Mouse (Mus musculus): ENCODE data around the gene Mapk3. TPM values are rescaled to one million over a fixed set of nuclear protein-coding genes. Genes with fewer than 3 reads are reported as not detected.
A peak's percentile ranks its signal among the peaks of the same experiment; 100 is the strongest.

Gene Mapk3
- polyA plus RNA-seq (2012; rRNA removed): 337 and 349 TPM in 2 replicates

DNA sequence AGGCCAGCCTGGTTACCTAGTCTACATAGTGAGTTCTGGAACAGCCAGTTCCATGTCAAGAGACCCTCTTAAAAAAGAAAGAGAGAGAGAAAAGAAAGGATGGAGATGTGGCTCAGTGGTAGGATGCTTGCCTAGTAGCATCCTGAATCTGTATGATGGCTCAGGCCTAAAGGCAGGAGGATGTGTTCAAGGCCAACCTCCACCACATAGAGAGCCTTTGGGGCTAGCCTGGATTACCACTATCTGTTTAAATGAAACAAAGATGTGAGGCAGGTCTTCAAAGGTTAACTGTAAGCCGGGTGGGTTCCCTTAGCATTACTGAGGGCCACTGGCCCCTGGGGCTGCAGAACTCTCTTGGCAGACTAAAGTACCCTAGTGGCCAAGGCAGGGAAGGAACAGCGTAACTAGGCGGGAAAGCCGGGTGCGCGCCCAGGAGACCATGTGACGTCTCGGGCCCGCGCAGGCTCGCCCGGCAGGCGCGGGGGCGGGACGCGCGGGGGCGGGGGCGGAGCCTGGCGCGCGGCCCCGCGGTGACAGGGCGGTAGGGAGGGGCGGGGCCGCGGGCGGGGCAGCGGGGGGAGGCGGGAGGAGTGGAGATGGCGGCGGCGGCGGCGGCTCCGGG, at the start of gene Mapk3:
Gene Mapk3, plus strand, starts transcription at position 552 of the 622 bp plus-strand sequence.
- Histone ChIP-seq H3K4me3 (ENCODE audit: control insufficient read depth, low read depth, low read length) (peak within 1 kb of the TSS; percentile 94), H3K36me3 (ENCODE audit: control insufficient read depth, insufficient read depth, low read length) (no peaks in the 10 kb centered on the region; the same call in 1 of the 2 replicates), H3K27ac (ENCODE audit: control insufficient read depth, insufficient read depth, low read depth, low read length) (peak within 1 kb of the TSS; percentile 87), H3K27me3 (ENCODE audit: control insufficient read depth, insufficient read depth, low read length) (no peaks in the 10 kb centered on the region), H3K4me1 (ENCODE audit: control insufficient read depth, insufficient read depth, low read length) (peaks cover 10% of the 10 kb centered on the region)
- TF ChIP-seq CTCF (IDR thresholded peaks at IDR 0.05; ENCODE audit: control insufficient read depth, insufficient read depth, insufficient replicate concordance, low read depth, low read length): peak; percentile 53; the same call in 1 of the 2 replicates
- TF ChIP-seq POLR2A (IDR thresholded peaks at IDR 0.05; ENCODE audit: control insufficient read depth, low read depth, low read length): no peak

DNA sequence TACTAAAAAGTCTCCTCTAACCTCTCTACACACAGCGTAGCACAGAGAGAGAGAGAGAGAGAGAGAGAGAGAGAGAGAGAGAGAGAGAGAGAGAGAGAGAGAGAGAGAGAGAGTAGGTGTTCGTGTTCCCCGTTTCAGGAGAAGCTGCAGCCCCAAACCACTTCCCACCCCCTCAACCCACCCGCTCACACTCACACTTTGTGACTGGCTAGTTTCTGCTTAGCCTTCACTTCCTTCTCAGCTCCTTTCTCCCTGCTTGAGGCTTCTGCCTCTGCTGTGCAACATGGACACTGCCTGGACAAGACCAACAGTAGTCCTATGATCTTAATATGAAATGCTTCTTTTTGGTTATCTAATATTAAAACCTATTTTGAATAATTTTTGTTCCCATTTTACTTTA, 49.1 kb upstream of the Mapk3 start:
- H3K4me1 ChIP-seq (ENCODE audit: control insufficient read depth, insufficient read depth, low read length): no peaks in the 10 kb centered on the region
- H3K4me3 ChIP-seq (ENCODE audit: control insufficient read depth, low read depth, low read length): no peak overlapping the region
- H3K27me3 ChIP-seq (ENCODE audit: control insufficient read depth, insufficient read depth, low read length): no peaks in the 10 kb centered on the region
- no peaks in the 10 kb centered on the region for H3K36me3 ChIP-seq (ENCODE audit: control insufficient read depth, insufficient read depth, low read length)
- no peak overlapping the region for H3K27ac ChIP-seq (ENCODE audit: control insufficient read depth, insufficient read depth, low read depth, low read length)
- TF ChIP-seq POLR2A (IDR thresholded peaks at IDR 0.05; ENCODE audit: control insufficient read depth, low read depth, low read length) (no peak), CTCF (IDR thresholded peaks at IDR 0.05; ENCODE audit: control insufficient read depth, insufficient read depth, insufficient replicate concordance, low read depth, low read length) (no peak)

DNA sequence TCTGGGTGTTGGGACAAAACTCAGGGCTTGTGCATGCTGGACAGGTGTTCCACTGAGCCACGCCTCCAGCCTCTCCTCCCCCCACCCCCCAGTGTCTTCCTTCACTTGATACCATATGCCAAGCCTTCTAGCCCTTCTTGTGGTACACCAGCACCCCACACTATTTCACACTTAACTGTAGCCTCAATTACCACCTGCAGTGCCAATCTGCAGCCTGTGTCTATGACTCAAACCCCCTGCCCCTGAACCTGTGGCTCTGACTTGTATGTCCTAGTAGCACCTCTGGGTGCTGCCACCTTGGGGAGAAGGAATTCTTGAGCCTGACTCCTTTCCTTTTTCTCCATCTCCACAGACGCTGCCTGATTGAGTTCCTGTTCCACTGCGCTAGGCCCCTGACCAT, 47.5 kb upstream of the Mapk3 start:
- Histone ChIP-seq H3K36me3 (ENCODE audit: control insufficient read depth, insufficient read depth, low read length) (no peaks in the 10 kb centered on the region), H3K4me3 (ENCODE audit: control insufficient read depth, low read depth, low read length) (no peak overlapping the region), H3K27me3 (ENCODE audit: control insufficient read depth, insufficient read depth, low read length) (no peaks in the 10 kb centered on the region), H3K4me1 (ENCODE audit: control insufficient read depth, insufficient read depth, low read length) (no peaks in the 10 kb centered on the region), H3K27ac (ENCODE audit: control insufficient read depth, insufficient read depth, low read depth, low read length) (no peak overlapping the region)
- TF ChIP-seq CTCF (IDR thresholded peaks at IDR 0.05; ENCODE audit: control insufficient read depth, insufficient read depth, insufficient replicate concordance, low read depth, low read length): no peak
- TF ChIP-seq POLR2A (IDR thresholded peaks at IDR 0.05; ENCODE audit: control insufficient read depth, low read depth, low read length): no peak

GRCm38 (mm10) chr7:126715679-126716078, 43.7 kb upstream of the Mapk3 start:
- no peaks in the 10 kb centered on the region for H3K4me1 ChIP-seq (ENCODE audit: control insufficient read depth, insufficient read depth, low read length)
- TF ChIP-seq POLR2A (IDR thresholded peaks at IDR 0.05; ENCODE audit: control insufficient read depth, low read depth, low read length) (no peak), CTCF (IDR thresholded peaks at IDR 0.05; ENCODE audit: control insufficient read depth, insufficient read depth, insufficient replicate concordance, low read depth, low read length) (no peak)
- no peaks in the 10 kb centered on the region for H3K36me3 ChIP-seq (ENCODE audit: control insufficient read depth, insufficient read depth, low read length)
- no peak overlapping the region for H3K27ac ChIP-seq (ENCODE audit: control insufficient read depth, insufficient read depth, low read depth, low read length)
- no peaks in the 10 kb centered on the region for H3K27me3 ChIP-seq (ENCODE audit: control insufficient read depth, insufficient read depth, low read length)
- H3K4me3 ChIP-seq (ENCODE audit: control insufficient read depth, low read depth, low read length): no peak overlapping the region

DNA sequence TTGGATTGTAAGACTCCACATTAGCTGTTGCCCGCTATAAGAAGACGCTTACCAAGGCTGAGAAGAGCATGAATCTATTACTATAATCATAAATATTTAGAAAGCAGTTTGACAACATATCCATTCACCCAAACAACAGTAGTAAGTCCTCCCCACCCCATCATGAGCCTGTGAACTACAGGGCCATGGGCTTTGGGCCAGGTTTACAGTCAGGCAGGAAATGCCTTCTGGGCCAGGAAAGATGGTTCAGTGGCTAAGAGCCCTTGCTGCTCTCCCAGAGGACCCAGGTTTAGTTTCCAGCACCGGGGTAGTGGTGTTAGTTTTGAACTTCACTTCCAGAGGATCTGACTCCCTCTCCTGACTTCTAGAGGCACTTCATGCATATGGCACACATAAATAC, 41.8 kb upstream of the Mapk3 start:
- no peaks in the 10 kb centered on the region for H3K27me3 ChIP-seq (ENCODE audit: control insufficient read depth, insufficient read depth, low read length)
- H3K4me1 ChIP-seq (ENCODE audit: control insufficient read depth, insufficient read depth, low read length): no peaks in the 10 kb centered on the region
- TF ChIP-seq CTCF (IDR thresholded peaks at IDR 0.05; ENCODE audit: control insufficient read depth, insufficient read depth, insufficient replicate concordance, low read depth, low read length) (no peak), POLR2A (IDR thresholded peaks at IDR 0.05; ENCODE audit: control insufficient read depth, low read depth, low read length) (no peak)
- H3K27ac ChIP-seq (ENCODE audit: control insufficient read depth, insufficient read depth, low read depth, low read length): no peak overlapping the region
- H3K4me3 ChIP-seq (ENCODE audit: control insufficient read depth, low read depth, low read length): no peak overlapping the region
- H3K36me3 ChIP-seq (ENCODE audit: control insufficient read depth, insufficient read depth, low read length): no peaks in the 10 kb centered on the region

DNA sequence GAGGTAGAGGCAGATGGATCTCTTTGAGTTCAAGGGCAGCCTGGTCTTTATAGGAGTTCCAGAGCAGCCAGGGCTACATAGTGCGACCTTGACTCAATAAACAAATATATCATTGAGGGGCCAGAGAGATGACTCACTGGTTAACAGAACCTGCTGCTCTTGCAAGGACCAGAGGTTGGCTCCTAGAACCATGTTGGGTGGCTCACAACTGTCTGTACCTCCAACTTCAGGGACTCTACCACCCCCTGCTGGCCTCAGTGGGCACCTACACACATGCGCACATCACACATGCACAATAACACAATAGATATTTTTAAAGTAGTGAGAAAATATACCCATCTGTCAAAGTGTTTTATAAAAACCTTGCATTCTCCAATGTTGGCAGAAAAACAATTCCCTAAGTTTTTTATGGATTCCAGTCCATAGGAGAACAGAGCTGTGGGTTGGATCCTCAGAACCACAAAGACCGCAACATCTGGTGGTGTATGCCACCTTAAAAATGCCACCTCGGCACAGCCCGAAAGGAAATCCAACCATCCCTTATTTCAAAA, 40.5 kb upstream of the Mapk3 start:
- Histone ChIP-seq H3K4me1 (ENCODE audit: control insufficient read depth, insufficient read depth, low read length) (no peaks in the 10 kb centered on the region), H3K27me3 (ENCODE audit: control insufficient read depth, insufficient read depth, low read length) (no peaks in the 10 kb centered on the region), H3K27ac (ENCODE audit: control insufficient read depth, insufficient read depth, low read depth, low read length) (no peak overlapping the region), H3K36me3 (ENCODE audit: control insufficient read depth, insufficient read depth, low read length) (no peaks in the 10 kb centered on the region), H3K4me3 (ENCODE audit: control insufficient read depth, low read depth, low read length) (no peak overlapping the region)
- no peak for TF ChIP-seq POLR2A (IDR thresholded peaks at IDR 0.05; ENCODE audit: control insufficient read depth, low read depth, low read length)
- peak; percentile 63; the same call in 1 of the 2 replicates for TF ChIP-seq CTCF (IDR thresholded peaks at IDR 0.05; ENCODE audit: control insufficient read depth, insufficient read depth, insufficient replicate concordance, low read depth, low read length)

DNA sequence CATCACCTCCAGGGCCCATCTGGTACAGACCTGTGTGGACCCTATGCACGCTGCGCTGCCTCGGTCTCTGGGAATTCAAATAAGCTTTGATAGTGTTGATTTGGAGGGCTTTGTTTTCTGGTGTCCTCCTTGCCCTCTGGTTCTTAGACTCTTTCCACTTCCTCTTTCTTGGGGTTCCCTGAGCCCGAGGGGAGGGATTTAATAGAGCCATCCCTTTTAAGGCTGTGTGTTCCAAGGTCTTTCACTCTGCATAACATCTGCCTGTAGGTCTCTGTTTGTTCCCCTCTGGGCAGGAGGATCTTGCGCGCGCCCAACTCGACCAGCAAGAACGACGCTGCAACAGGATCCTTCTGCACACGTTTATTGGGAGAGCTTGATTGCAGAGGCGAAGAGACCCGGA, 37.8 kb upstream of the Mapk3 start:
- no peak overlapping the region for H3K4me3 ChIP-seq (ENCODE audit: control insufficient read depth, low read depth, low read length)
- no peaks in the 10 kb centered on the region for H3K27me3 ChIP-seq (ENCODE audit: control insufficient read depth, insufficient read depth, low read length)
- H3K4me1 ChIP-seq (ENCODE audit: control insufficient read depth, insufficient read depth, low read length): no peaks in the 10 kb centered on the region
- TF ChIP-seq POLR2A (IDR thresholded peaks at IDR 0.05; ENCODE audit: control insufficient read depth, low read depth, low read length) (no peak), CTCF (IDR thresholded peaks at IDR 0.05; ENCODE audit: control insufficient read depth, insufficient read depth, insufficient replicate concordance, low read depth, low read length) (no peak)
- H3K36me3 ChIP-seq (ENCODE audit: control insufficient read depth, insufficient read depth, low read length): no peaks in the 10 kb centered on the region
- H3K27ac ChIP-seq (ENCODE audit: control insufficient read depth, insufficient read depth, low read depth, low read length): no peak overlapping the region

Measured in testis, adult 2 months (tissue).